Mouse (Mus musculus): ENCODE results near the gene Cdk2ap2. TPM values are rescaled to one million over a fixed set of nuclear protein-coding genes. Genes with fewer than 3 reads are reported as not detected.
A peak's percentile ranks its signal among the peaks of the same experiment; 100 is the strongest.

Cdk2ap2 gene
- polyA plus RNA-seq, 1 experiment from 2014 or later: 91.2 TPM

DNA sequence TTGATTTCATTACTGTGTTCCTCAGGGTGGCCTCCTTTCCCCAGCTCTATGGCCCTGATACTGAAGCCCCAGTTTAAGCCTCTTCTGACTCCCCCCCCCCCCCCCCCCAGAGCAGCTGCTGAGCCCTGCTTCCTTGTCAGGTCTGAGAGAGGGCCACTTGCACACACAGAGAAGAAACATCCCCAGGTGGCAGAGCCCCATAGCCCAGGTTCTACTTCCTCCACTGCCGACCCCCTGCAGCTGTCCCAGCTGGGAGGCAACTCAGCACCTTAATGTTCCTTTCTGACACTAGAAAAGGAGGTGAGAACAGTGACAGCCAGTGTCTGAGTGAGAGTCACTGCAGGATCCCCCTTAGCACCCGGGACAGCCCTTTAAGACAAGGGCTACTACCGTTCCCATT, 6.8 kb downstream of the Cdk2ap2 start:
- H3K4me1 ChIP-seq (ENCODE audit: insufficient read depth): peaks cover 23% of the 10 kb centered on the region
- no peak for ATAC-seq

DNA sequence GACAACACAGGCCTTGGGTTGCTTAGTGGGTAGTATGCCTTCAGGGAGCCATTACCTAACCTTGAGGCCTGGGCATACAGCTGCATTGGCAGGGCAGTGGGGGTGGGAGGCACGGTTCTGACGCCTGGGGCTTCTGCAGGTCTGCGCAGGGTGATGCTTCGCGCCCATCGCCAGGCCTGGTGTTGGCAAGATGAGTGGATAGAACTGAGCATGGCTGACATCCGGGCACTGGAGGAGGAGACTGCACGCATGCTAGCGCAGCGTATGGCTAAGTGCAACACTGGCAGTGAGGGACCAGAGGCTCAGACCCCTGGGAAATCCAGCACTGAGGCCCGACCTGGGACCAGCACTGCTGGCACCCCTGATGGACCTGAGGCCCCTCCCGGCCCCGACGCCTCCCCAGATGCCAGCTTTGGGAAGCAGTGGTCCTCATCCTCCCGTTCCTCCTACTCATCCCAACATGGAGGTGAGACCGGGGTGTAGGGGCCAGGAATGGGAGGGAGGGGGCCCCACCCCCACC, 7.8 kb downstream of the Cdk2ap2 start:
- WGBS (ENCODE audit: insufficient replicate concordance): 90% methylated on average over 16 of the region's 16 CpGs
- no peaks in the 10 kb centered on the region for H3K9me3 ChIP-seq (ENCODE audit: low read length)
- no peak for DNase-seq

More for the DNA sequence above, 6.8 kb downstream of the Cdk2ap2 start:
- no peak overlapping the region for H3K9ac ChIP-seq (replicated peaks)
- no peak for DNase-seq
- WGBS (ENCODE audit: insufficient replicate concordance): 62% methylated on average over 3 of the region's 3 CpGs
- peaks cover 7% of the 10 kb centered on the region for H3K36me3 ChIP-seq (replicated peaks; ENCODE audit: insufficient read depth, low read length)
- no peak overlapping the region for H3K27ac ChIP-seq (ENCODE audit: low read depth)
- no peaks in the 10 kb centered on the region for H3K9me3 ChIP-seq (ENCODE audit: low read length)
- H3K4me3 ChIP-seq (ENCODE audit: low read depth, low read length): no peak overlapping the region
- no peak overlapping the region for H3K4me2 ChIP-seq (ENCODE audit: low read depth, low read length)
- peaks cover 19% of the 10 kb centered on the region for H3K27me3 ChIP-seq (ENCODE audit: insufficient read depth, low read length)
- TF ChIP-seq CTCF (IDR thresholded peaks at IDR 0.05; ENCODE audit: low read depth) (no peak), EP300 (IDR thresholded peaks at IDR 0.05; ENCODE audit: low read depth) (no peak)

DNA sequence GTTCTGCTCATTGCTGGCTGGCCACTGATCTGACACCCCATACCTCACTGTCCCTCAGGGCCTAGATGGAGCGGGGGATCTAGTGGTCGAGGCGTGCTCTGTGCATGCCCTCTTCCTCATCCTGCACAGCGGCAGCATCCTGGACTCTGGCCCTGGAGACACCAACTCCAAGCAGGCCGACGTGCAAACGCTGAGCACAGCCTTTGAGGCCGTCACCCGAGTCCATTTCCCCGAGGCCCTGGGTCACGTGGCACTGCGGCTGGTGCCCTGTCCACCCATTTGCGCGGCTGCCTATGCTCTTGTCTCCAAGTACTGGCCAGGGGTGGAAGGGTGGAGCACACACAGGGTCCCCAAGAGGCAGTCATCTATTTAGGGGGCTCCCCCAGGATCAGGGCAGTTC, 9.7 kb downstream of the Cdk2ap2 start:
- ATAC-seq (no peak), DNase-seq (no peak)
- H3K4me2 ChIP-seq (ENCODE audit: low read depth, low read length): no peak overlapping the region
- H3K4me1 ChIP-seq (ENCODE audit: insufficient read depth): no peaks in the 10 kb centered on the region
- H3K9ac ChIP-seq (replicated peaks): no peak overlapping the region
- WGBS (ENCODE audit: insufficient replicate concordance): 86% methylated on average over 14 of the region's 14 CpGs
- peaks cover 16% of the 10 kb centered on the region for H3K36me3 ChIP-seq (replicated peaks; ENCODE audit: insufficient read depth, low read length)
- peaks cover 3% of the 10 kb centered on the region for H3K27me3 ChIP-seq (ENCODE audit: insufficient read depth, low read length)
- no peaks in the 10 kb centered on the region for H3K9me3 ChIP-seq (ENCODE audit: low read length)
- H3K4me3 ChIP-seq (ENCODE audit: low read depth, low read length): no peak overlapping the region
- TF ChIP-seq EP300 (IDR thresholded peaks at IDR 0.05; ENCODE audit: low read depth): no peak
- no peak for TF ChIP-seq CTCF (IDR thresholded peaks at IDR 0.05; ENCODE audit: low read depth)
- H3K27ac ChIP-seq (ENCODE audit: low read depth): no peak overlapping the region

More for the DNA sequence above, 7.8 kb downstream of the Cdk2ap2 start:
- peaks cover 14% of the 10 kb centered on the region for H3K4me1 ChIP-seq (ENCODE audit: insufficient read depth)
- no peak overlapping the region for H3K27ac ChIP-seq (ENCODE audit: low read depth)
- no peak overlapping the region for H3K4me2 ChIP-seq (ENCODE audit: low read depth, low read length)
- peaks cover 19% of the 10 kb centered on the region for H3K27me3 ChIP-seq (ENCODE audit: insufficient read depth, low read length)
- no peak for ATAC-seq
- H3K36me3 ChIP-seq (replicated peaks; ENCODE audit: insufficient read depth, low read length): peaks cover 7% of the 10 kb centered on the region
- H3K4me3 ChIP-seq (ENCODE audit: low read depth, low read length): no peak overlapping the region
- TF ChIP-seq CTCF (IDR thresholded peaks at IDR 0.05; ENCODE audit: low read depth): no peak
- no peak for TF ChIP-seq EP300 (IDR thresholded peaks at IDR 0.05; ENCODE audit: low read depth)
- no peak overlapping the region for H3K9ac ChIP-seq (replicated peaks)

DNA sequence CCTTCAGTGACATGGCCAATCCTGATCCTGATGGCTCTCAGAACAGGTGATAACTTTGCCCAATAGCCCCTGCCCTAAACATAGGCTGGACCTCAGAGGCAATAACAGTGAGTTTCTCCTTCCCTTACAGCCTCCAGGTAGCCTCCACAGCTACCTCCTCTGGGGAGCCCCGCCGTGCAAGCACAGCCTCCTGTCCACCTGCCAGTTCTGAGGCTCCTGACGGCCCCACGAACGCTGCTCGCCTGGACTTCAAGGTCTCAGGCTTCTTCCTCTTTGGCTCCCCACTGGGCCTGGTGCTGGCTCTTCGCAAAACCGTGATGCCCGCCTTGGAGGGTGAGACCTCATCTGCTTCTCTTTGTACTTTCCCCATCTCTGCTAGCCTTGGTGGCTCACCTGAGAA, 11.6 kb downstream of the Cdk2ap2 start:
- H3K27ac ChIP-seq (ENCODE audit: low read depth): no peak overlapping the region
- H3K27me3 ChIP-seq (ENCODE audit: insufficient read depth, low read length): no peaks in the 10 kb centered on the region
- no peak for TF ChIP-seq CTCF (IDR thresholded peaks at IDR 0.05; ENCODE audit: low read depth)
- TF ChIP-seq EP300 (IDR thresholded peaks at IDR 0.05; ENCODE audit: low read depth): no peak
- no peak overlapping the region for H3K4me2 ChIP-seq (ENCODE audit: low read depth, low read length)
- H3K36me3 ChIP-seq (replicated peaks; ENCODE audit: insufficient read depth, low read length): peaks cover 22% of the 10 kb centered on the region
- no peak overlapping the region for H3K4me3 ChIP-seq (ENCODE audit: low read depth, low read length)
- H3K9ac ChIP-seq (replicated peaks): no peak overlapping the region
- 76% methylated on average over 9 of the region's 9 CpGs for WGBS (ENCODE audit: insufficient replicate concordance)
- peaks cover 12% of the 10 kb centered on the region for H3K4me1 ChIP-seq (ENCODE audit: insufficient read depth)
- DNase-seq (no peak), ATAC-seq (no peak)
- H3K9me3 ChIP-seq (ENCODE audit: low read length): no peaks in the 10 kb centered on the region

DNA sequence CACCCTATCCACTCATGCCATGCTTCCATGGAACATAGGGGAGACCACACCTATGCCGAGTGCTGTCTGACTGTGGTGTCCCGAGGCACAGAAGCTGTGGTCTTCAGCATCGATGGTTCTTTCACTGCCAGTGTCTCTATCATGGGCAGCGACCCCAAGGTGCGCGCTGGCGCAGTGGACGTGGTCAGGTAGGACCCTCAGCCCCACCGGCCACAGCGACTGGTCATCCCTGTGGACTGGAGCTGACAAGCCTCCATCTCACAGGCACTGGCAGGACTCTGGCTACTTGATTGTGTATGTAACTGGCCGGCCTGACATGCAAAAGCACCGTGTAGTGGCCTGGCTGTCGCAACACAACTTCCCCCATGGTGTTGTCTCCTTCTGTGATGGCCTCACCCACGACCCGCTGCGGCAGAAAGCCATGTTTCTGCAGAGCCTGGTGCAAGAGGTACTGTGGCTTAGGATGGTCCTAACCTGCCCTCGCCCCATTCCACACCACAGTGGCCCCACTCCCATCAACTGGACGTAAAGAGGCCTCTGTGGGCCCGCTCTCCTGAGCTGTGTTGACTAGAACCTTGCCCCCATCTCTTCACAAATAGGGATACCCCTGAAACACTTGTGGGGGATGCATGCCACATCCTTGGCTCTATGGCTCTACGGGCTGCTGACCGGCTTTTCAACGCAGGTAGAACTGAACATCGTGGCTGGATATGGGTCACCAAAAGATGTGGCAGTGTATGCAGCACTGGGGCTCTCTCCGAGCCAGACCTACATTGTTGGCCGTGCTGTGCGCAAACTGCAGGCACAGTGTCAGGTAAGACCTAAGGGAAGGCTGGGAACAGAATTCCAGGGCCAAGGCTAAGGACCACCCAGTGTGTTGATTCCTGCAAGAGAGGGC, 15.3 kb downstream of the Cdk2ap2 start:
- Histone ChIP-seq H3K4me3 (ENCODE audit: low read depth, low read length) (no peak overlapping the region), H3K4me2 (ENCODE audit: low read depth, low read length) (no peak overlapping the region), H3K9ac (replicated peaks) (0 out of 2 replicates have a peak overlapping the region, but pooled peaks have one; percentile 39), H3K27me3 (ENCODE audit: insufficient read depth, low read length) (no peaks in the 10 kb centered on the region), H3K9me3 (ENCODE audit: low read length) (no peaks in the 10 kb centered on the region), H3K36me3 (replicated peaks; ENCODE audit: insufficient read depth, low read length) (peaks cover 53% of the 10 kb centered on the region), H3K4me1 (ENCODE audit: insufficient read depth) (peaks cover 26% of the 10 kb centered on the region), H3K27ac (ENCODE audit: low read depth) (peak overlapping the region; percentile 90)
- no peak for ATAC-seq
- DNase-seq: peak; percentile 52
- no peak for TF ChIP-seq EP300 (IDR thresholded peaks at IDR 0.05; ENCODE audit: low read depth)
- no peak for TF ChIP-seq CTCF (IDR thresholded peaks at IDR 0.05; ENCODE audit: low read depth)
- 84% methylated on average over 26 of the region's 26 CpGs for WGBS (ENCODE audit: insufficient replicate concordance)

DNA sequence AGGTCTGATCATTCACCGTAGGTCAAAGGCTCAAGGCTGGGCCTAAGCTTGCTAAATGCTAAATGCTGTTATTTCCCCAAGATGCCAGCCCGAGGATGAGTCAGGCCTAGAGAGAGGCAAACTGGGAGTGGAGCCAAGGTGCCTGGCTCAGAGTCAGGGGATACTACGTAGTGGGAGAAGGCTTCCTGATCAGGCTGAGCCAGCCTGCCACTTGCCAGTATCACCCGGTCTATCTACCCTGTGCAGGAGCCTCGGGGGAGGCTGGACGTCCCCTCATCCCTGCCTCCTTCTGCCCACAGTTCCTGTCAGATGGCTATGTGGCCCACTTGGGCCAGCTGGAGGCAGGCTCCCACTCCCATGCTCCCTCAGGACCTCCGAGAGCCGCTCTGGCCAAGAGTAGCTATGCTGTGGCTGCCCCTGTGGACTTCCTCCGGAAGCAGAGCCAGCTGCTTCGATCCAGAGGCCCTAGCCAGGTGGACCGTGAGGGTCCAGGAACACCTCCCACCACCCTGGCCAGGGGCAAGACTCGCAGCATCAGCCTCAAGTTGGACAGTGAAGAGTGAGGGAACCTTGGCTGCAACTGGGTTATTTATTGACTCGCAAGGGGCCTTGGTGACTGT, 16.3 kb downstream of the Cdk2ap2 start:
- H3K9ac ChIP-seq (replicated peaks): peak overlapping the region; percentile 47
- no peaks in the 10 kb centered on the region for H3K9me3 ChIP-seq (ENCODE audit: low read length)
- no peaks in the 10 kb centered on the region for H3K27me3 ChIP-seq (ENCODE audit: insufficient read depth, low read length)
- no peak for TF ChIP-seq CTCF (IDR thresholded peaks at IDR 0.05; ENCODE audit: low read depth)
- TF ChIP-seq EP300 (IDR thresholded peaks at IDR 0.05; ENCODE audit: low read depth): peak; percentile 89
- DNase-seq (peak; percentile 85), ATAC-seq (peak; percentile 93)
- H3K27ac ChIP-seq (ENCODE audit: low read depth): peak overlapping the region; percentile 90
- 0 out of 2 replicates have a peak overlapping the region, but pooled peaks have one; percentile 1 for H3K4me3 ChIP-seq (ENCODE audit: low read depth, low read length)
- H3K4me1 ChIP-seq (ENCODE audit: insufficient read depth): peaks cover 28% of the 10 kb centered on the region
- peak overlapping the region; percentile 57 for H3K4me2 ChIP-seq (ENCODE audit: low read depth, low read length)
- peaks cover 62% of the 10 kb centered on the region for H3K36me3 ChIP-seq (replicated peaks; ENCODE audit: insufficient read depth, low read length)
- WGBS (ENCODE audit: insufficient replicate concordance): 35% methylated on average over 13 of the region's 13 CpGs
